Mouse (Mus musculus): Measurements from ENCODE around the gene Gm47955.
"Not testable (repeated sequence)": the region's sequence is repeated elsewhere in the genome, so short reads cannot be mapped to it uniquely, and the experiment has no call there.

Gm47955 gene

DNA sequence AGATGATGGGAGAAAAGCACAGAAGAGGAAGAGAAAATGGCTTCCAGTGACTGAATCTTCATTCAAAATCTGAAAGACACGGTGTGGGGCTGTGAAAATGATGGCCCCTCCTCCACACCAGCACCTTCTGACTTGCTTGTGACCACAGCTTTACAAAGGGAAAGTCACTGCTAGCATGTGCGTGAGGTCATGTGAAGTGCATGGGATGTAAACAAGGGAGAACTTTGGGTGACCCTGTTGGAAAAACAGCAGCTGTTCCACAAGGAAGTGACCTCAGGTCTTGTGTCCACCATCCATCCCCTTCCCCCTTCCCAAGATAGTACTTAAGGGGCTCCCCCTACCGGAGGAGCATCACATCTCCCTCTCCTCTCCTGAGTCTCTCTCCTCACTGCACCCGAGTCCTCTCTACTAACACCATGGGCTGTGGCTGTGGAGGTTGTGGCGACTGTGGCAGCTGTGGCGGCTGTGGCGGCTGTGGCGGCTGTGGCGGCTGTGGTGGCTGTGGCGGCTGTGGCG is at the start of gene Gm47955:
Gene Gm47955, plus strand, starts transcription at position 417 of the 516 bp plus-strand sequence.
- no peak for DNase-seq (ENCODE audit: low spot score in 2 of 2)

DNA sequence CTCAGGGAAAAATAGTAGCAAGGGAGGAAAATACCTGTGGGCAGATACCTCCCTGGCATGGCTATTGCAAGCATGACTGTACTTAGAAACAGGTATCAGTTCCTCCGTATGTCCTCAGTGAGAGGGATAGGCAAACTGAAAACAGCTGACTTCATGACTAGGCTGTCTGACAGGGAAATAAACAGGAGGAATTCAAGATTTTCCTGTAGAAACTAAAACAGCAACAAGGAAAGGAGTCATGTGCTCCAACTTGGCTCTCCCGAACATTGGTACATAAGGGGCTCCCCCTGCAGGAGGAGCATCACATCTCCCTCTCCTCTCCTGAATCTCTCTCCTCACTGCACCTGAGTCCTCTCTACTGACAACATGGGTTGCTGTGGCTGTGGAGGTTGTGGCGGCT is 47.1 kb upstream of the Gm47955 start, which contains the start of gene A030005L19Rik:
Gene A030005L19Rik, plus strand, starts transcription at position 301 of the 400 bp plus-strand sequence.
- DNase-seq (ENCODE audit: low spot score in 2 of 2), result no peak

DNA sequence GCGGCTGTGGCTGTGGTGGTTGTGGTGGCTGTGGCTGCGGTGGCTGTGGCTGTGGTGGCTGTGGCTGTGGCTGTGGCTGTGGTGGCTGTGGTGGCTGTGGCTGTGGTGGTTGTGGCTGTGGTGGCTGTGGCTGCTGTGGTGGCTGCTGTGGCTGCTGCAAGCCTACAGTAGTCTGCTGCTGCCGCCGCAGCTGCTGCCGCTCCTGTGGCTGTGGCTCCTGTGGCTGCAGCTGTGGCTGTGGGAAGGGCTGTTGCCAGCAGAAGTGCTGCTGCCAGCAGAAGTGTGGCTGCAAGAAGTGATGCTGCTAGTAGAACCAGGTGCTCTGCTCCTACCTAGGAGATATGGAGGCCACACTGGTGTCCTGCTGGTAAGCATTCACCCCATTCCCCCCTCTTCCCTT is 46.7 kb upstream of the Gm47955 start:
- DNase-seq (ENCODE audit: low spot score in 2 of 2), result not testable (repeated sequence)

DNA sequence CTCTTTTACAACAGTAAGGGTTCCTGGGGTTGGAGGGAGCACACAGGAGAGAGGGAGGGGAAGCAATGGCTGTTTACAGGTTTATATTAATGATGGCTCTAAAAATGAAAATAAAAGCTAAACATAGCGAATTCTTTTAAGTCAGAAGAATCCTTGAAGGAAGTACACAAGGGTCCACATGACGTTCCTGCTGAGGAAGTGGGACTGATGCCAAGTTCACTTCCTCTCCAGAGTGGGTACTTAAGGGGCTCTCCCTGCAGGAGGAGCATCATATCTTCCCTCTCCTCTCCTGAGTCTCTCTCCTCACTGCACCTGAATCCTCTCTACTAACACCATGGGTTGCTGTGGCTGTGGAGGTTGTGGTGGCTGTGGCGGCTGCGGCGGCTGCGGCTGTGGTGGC is 35.4 kb upstream of the Gm47955 start, which contains the start of gene A030014E15Rik:
Gene A030014E15Rik, plus strand, starts transcription at position 268 of the 400 bp plus-strand sequence.
- DNase-seq (ENCODE audit: low spot score in 2 of 2), result no peak

DNA sequence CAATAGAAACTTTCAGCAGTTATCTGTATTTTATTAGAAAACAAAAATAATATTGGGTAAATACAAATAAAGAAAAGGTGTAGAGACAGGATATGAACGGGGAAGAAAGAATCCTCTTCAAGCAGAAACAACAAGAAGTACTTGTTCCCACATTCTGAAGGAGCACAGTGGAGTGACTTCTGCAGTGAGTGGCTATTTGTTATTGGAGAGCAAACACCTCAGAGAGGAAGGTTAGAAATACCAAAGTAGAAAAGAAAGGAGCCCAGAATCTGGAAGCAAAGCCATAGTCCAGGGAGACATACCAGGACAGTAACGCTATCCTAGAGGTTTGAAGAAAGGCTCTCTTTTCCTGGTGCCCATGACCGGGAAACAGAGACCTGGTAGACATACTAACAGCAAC is 29.5 kb upstream of the Gm47955 start:
- not testable (repeated sequence) for DNase-seq (ENCODE audit: low spot score in 2 of 2)

DNA sequence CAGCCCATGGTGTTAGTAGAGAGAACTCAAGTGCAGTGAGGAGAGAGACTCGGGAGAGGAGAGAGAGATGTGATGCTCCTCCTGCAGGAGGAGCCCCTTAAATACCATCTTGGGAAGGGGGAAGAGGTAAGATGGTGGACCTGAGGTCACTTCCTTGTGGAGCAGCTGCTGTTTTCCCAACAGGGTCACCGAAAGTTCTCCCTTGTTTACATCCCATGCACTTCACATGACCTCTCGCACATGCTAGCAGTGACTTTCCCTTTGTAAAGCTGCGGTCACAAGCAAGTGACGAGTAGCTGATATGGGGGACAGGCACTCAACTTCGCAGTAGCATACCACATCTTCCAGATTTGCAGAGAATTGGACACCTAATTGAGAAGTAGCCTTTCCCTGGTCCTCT is 28.8 kb upstream of the Gm47955 start, which contains the start of gene Gm6217:
Gene Gm6217, minus strand, starts transcription at position 74 of the 400 bp plus-strand sequence.
- not testable (repeated sequence) for DNase-seq (ENCODE audit: low spot score in 2 of 2)

DNA sequence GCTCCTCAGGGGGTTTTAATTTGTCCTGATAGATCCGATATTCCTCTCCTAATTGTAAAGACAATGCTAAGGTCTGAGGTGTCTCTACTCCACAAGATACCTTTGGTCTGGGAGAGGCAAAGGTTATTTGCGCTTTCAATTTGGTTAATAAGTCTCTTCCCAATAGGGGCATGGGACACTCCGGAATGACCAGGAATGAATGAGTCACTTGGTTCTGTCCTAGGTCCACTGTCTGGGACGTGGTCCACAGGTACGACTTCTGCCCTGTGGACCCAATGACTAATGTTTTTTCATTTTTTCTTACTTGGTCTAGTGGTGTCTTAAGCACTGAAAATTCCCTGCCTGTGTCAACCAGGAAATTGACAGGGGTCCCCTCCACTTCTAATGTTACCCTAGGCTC is 21.4 kb upstream of the Gm47955 start:
- DNase-seq (ENCODE audit: low spot score in 2 of 2), result no peak

DNA sequence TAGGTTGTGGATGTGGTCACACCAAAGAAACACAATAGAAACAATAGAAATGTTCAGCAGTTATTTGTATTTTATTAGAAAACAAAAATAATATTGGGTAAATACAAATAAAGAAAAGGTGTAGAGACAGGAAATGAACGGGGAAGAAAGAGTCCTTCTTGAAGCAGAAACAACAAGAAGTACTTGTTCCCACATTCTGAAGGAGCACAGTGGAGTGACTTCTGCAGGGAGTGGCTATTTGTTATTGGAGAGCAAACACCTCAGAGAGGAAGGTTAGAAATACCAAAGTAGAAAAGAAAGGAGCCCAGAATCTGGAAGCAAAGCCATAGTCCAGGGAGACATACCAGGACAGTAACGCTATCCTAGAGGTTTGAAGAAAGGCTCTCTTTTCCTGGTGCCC is 17.6 kb upstream of the Gm47955 start:
- not testable (repeated sequence) for DNase-seq (ENCODE audit: low spot score in 2 of 2)

DNA sequence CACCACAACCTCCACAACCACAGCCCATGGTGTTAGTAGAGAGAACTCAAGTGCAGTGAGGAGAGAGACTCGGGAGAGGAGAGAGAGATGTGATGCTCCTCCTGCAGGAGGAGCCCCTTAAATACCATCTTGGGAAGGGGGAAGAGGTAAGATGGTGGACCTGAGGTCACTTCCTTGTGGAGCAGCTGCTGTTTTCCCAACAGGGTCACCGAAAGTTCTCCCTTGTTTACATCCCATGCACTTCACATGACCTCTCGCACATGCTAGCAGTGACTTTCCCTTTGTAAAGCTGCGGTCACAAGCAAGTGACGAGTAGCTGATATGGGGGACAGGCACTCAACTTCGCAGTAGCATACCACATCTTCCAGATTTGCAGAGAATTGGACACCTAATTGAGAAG is 16.8 kb upstream of the Gm47955 start, which contains the start of gene A030003K21Rik:
Gene A030003K21Rik, minus strand, starts transcription at position 94 of the 400 bp plus-strand sequence.
- DNase-seq (ENCODE audit: low spot score in 2 of 2), result not testable (repeated sequence)

DNA sequence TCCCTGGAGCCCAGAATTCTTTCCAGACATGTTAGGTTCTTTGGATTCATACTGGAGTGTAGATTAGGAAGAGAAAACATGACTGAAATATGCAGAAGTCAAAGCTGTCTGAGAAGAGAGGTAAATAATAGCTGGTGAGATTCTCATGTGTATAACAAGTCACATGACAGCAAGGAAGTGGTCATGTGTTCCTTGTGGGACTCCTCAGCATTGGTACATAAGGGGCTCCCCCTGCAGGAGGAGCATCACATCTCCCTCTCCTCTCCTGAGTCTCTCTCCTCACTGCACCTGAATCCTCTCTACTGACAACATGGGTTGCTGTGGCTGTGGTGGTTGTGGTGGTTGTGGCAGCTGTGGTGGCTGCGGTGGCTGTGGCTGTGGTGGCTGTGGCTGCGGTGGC is 14.1 kb upstream of the Gm47955 start:
- not testable (repeated sequence) for DNase-seq (ENCODE audit: low spot score in 2 of 2)

DNA sequence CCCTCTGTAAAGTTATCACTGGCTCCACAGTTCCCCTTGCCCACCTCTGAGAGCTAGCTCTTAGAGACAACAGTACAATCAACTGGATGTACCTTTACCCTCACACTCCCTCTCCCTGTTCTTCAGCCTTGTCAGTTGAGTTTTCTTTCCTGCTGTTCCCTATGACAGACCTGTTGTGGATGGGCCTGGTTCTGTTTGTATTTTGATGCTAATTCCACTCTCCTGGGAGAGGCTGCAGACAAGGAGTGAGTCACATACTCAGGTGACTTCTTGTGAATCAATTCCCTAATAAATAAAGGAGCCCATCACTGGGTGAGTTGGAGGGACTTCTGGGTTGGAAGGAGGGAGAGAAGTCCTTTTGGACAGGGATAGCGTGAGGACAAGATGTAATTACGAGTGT is 11.5 kb upstream of the Gm47955 start:
- DNase-seq (ENCODE audit: low spot score in 2 of 2), result no peak

DNA sequence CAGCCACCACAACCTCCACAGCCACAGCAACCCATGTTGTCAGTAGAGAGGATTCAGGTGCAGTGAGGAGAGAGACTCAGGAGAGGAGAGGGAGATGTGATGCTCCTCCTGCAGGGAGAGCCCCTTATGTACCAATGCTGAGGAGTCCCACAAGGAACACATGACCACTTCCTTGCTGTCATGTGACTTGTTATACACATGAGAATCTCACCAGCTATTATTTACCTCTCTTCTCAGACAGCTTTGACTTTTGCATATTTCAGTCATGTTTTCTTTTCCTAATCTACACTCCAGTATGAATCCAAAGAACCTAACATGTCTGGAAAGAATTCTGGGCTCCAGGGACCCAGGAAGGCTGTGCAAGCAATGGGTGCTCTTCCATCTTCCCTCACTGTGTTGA is 4.2 kb upstream of the Gm47955 start, which contains the start of gene Gm7544:
Gene Gm7544, minus strand, starts transcription at position 101 of the 400 bp plus-strand sequence.
- not testable (repeated sequence) for DNase-seq (ENCODE audit: low spot score in 2 of 2)

DNA sequence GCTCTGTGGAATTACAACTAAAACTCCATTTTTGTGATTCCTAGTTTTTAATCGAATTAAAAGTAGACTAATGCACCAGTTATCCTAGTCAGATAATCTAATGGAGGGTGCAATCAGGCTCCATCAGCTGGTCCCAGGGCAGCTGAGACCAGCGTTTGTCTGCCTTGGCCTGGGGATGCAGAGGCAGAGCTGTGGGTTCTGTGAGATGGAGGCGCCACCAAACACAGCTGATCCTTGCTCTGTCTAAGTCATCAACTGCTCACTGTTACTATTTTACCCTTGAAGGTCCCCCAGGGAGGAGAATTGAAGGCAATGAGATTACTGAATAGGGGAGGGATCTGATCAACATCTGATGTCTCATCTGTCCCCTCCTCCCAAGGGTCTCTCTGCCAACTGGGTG is 6.3 kb downstream of the Gm47955 start:
- no peak for DNase-seq (ENCODE audit: low spot score in 2 of 2)

DNA sequence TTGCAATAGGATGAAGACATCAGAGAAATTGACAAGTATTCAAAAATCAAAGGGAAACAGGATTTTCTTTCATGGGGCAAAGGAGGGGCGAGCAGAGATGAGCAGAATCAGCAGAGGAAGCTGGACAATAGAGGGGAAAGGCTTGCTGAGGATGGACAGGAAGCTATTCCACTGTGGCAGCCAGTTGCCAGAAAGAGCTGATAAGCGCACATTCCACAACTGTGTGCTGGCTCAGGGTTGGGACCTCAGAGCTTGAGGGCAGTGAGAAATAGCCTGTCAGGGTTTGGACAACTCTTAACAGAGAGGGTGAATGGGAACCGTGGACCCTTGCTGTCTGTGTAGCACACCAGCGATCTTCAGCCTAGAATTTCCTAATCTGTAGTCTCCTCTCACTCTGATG is 12.0 kb downstream of the Gm47955 start:
- no peak for DNase-seq (ENCODE audit: low spot score in 2 of 2)

DNA sequence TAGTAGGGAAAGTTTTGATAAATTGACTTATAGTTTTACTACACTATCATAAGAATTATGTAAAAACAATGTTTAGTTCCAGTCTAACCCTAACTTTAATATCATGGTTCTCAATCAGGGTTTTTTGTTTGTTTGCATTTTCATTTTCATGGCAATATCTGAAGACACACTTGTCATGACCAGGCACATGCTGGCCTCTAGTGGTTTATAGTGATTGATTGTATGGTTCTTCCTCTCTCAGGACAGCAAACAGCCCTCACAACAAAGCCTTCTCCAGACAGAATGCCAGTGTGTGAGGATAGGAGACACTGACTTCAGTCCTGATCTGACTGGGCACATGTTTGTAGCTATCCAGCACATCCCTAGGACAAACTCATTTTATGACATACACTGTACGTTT is 13.2 kb downstream of the Gm47955 start:
- no peak for DNase-seq (ENCODE audit: low spot score in 2 of 2)

DNA sequence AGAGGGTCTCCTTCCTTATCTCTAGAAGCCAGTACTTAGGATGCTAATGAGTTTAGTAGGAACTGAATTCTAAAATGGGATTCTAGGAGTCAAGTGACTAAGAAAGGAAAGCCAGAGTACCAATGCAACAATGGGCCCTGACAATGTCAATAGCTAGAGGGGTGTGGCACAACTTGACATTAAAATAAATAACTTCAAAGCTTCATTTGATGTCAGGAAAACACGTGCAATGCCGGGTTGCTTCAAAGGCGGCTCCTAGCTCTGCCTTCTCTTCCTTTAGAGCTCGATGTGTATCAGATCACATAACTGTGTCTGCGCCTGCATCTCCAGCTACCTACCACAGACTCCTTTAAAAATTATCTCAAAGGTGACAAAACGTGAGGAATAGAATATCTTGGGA is 13.8 kb downstream of the Gm47955 start:
- no peak for DNase-seq (ENCODE audit: low spot score in 2 of 2)

DNA sequence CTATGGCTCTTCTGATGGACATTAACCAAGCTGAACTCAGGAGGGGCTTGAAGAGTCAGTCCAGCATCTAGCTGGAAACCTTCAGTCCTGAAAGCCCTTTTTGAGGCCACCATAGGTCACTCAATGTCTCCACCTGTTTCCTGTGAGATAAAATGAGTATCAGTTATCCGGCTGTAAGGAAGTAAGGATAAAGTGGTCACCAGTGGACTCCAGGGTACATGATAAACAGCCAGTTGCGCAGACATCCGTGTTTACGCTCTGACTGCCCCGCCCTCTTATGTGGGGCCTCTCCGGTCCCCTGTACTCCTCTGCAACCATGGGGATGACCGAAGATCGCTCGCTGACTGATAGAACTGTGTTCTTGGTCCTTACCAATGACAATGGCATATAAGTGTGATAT is 14.3 kb downstream of the Gm47955 start:
- DNase-seq (ENCODE audit: low spot score in 2 of 2), result no peak

DNA sequence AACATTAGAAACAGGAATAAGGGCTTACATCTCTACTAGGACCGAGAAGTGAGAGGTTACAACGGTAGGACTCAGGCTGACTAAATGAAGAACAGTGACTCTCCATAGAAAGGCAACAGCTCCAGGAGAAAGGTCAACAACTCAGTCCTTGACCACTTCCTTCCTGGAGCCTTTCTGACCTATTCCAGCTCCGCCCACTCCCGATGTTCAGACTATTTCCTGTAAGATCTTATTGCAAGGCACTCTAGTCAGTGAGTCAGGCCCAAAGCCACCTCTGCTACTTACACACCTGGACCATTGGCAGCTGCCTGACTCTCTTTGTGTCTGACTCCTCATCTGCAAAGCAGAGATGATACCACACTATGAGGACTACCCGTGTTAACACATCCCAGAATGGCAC is 15.7 kb downstream of the Gm47955 start:
- no peak for DNase-seq (ENCODE audit: low spot score in 2 of 2)

DNA sequence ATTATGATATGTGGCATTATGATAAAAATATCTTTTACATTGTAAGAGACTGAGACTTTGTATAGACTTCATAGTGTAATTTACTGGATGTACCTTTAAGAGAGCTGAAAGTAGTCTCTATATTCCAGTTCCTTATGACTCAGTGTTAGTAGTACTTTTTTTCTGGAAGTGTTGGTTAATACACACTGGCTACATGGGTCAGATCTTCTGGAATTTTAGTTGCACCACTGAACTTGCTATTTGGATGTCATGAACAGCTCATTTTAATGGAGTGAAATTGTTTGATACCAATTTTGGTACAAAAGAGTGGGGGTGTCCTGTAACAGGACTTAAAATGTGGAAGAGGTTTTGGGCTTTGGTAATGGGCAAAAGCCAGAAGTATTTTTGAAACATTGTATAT is 17.8 kb downstream of the Gm47955 start:
- DNase-seq (ENCODE audit: low spot score in 2 of 2), result no peak

DNA sequence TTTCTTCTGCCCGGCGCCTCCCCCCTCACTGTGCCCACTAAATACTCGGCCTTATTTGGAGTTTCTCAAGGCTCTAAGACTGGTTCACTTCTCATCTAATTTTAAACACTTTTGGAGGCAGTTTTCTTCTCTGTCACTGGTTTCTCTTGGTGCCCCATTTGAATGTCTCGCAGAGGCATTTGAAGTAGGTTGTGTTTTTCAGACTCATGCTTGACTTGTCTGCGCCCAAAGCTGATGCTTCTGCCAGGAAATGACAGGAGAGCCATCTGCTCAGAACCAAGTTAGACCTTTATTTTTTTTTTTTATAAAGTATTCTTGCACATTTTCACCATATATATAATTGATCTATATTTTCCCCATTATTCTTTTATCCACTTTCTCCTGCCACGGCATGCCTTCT is 26.7 kb downstream of the Gm47955 start:
- DNase-seq (ENCODE audit: low spot score in 2 of 2), result no peak

DNA sequence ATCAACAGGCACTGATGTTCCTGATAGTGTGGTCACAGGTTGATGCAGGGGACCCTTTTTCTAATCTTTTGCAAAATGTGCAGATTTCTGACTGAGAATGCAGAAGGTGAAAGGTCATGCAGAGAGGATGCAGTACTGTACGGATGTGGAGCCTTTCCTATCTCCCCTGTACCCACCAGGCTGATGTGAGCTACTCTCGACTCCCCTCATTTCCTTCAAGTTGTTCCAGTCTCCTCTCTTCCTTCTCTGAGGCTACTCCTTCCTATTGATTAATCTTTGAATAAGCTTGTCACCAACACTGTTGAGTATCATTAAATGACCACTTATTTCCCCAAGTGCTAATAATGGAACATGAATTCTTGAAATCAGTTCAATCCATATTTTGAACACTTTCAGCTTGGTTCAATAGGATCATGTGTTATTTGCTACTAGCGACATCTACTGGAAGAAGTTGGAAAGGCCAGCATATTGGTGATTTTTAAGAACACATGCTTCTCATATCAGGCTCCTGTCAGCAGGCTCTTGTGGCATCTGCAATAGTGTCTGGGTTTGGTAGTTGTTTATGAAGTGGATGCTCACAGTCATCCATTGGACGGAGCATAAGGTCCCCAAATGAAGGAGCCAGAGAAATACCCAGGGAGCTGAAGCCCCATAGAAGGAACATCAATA is 27.6 kb downstream of the Gm47955 start:
- no peak for DNase-seq (ENCODE audit: low spot score in 2 of 2)

DNA sequence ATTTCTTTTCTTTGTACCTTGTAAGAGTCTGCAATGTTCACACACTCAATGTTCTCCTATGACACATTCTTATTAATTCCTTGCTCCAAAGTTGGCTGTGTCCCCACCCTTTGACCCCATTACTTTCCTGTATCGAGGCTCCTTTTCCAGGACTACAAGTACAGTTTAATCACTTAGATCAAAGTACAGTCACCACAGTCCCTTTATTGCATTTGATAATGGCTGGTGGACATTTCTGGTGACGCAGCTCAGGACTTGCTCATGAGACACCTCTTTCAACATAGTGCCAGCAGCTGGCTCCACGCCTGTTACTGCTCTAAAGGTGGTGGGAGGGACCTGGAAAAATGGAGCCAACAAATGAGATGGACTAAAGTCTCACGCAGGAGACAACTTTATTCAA is 31.0 kb downstream of the Gm47955 start:
- no peak for DNase-seq (ENCODE audit: low spot score in 2 of 2)

DNA sequence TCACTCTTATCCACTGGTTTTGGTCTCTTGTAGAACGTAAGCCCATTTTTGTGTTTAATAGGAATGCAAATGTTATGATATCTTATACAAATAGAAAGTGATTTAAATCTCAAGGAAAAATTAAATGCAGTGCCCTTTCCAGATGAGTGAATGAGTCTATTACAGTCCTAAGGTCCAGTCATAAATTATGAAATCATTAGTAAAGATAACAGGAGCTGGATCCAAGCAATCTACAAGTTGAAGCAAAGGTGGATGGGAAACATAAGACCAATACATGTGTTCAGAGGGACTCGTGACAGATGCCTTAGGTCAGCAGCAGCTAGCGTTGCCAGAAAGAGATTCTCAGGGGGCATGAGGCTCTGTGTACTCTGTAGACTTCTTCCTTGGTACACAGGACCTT is 31.5 kb downstream of the Gm47955 start:
- DNase-seq (ENCODE audit: low spot score in 2 of 2), result no peak
